Mouse (Mus musculus): ENCODE data around the gene Hes7. TPM values are rescaled to one million over a fixed set of nuclear protein-coding genes. Genes with fewer than 3 reads are reported as not detected.
A peak's percentile ranks its signal among the peaks of the same experiment; 100 is the strongest.

The Hes7 gene
- polyA plus RNA-seq, 1 experiment, result 7.5 TPM

DNA sequence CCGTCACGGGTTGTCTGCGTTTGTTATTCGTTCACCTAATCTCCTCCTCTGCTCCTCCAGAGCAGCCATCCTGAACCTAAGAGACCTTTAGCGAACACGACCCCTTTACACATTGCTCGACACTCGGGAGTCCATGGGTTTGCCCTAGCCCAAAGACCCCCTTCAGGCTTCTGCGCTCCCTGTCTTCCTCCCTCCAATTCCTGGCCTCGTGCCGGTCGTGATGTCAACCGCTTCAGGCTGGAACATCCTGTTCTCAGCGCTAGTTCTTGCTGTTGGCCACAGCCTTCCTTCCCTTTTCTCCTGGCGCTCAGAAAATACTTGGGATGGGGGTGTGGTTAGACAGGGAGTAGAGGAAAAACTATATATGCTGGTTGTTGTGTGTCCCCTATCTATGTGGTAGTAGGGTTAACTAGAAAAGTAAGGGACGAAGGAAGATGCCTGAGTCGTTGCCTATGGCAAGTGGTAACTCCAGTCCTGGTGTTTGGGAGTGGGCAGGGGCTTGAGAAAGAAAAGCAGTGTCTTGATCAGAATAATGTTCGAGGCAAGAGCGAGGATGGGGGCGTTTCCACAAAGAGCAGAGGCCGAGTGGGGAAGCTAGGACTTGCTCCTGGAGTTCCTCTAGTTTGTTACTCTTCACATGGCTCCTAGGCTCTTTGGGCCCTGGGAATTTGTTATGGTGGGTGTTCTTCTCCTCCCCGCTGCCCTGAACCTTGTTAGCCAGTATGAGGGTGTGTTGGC is 20.9 kb upstream of the Hes7 start:
- H3K4me1 ChIP-seq, result peaks cover 93% of the 10 kb centered on the region
- no peaks in the 10 kb centered on the region for H3K27me3 ChIP-seq (replicated peaks)
- peaks cover 44% of the 10 kb centered on the region for H3K36me3 ChIP-seq (replicated peaks; ENCODE audit: low read length)
- H3K9me3 ChIP-seq, result no peaks in the 10 kb centered on the region
- TF ChIP-seq GATA1 (IDR thresholded peaks at IDR 0.05; ENCODE audit: borderline replicate concordance, low read length) (no peak), FLI1 (IDR thresholded peaks at IDR 0.05; ENCODE audit: low read length) (no peak)
- peak overlapping the region; percentile 93 for H3K4me3 ChIP-seq (replicated peaks)

DNA sequence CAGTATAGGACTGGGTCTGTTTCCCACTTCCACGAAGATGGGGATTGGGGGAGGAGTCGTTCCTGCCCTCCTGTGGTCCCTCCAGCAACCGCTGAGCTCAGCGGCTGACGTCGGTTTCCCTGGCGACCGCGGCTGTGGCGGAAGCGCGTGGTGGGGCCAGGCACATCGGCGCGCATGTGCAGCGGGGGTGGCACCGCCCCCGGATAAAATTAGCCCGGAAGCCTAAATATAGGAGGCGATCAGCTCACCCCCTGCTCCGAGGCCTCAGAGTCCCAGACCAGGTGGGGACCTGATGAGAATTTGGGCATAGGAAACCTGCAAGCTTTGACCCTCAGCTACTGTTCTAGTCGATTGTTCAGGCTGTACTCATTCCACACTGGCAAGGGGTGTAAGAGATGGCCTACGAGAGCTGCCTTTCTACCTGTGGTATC is 20.3 kb upstream of the Hes7 start:
- TF ChIP-seq GATA1 (IDR thresholded peaks at IDR 0.05; ENCODE audit: borderline replicate concordance, low read length), result no peak
- peak; percentile 24; the same call in 1 of the 2 replicates for TF ChIP-seq FLI1 (IDR thresholded peaks at IDR 0.05; ENCODE audit: low read length)
- Histone ChIP-seq H3K27me3 (replicated peaks) (no peaks in the 10 kb centered on the region), H3K36me3 (replicated peaks; ENCODE audit: low read length) (peaks cover 49% of the 10 kb centered on the region), H3K4me1 (peaks cover 96% of the 10 kb centered on the region), H3K9me3 (no peaks in the 10 kb centered on the region), H3K4me3 (replicated peaks) (peak overlapping the region; percentile 93)

- Histone ChIP-seq H3K4me1 (peaks cover 96% of the 10 kb centered on the region), H3K36me3 (replicated peaks; ENCODE audit: low read length) (peaks cover 58% of the 10 kb centered on the region), H3K9me3 (no peaks in the 10 kb centered on the region), H3K4me3 (replicated peaks) (peak overlapping the region; percentile 93), H3K27me3 (replicated peaks) (no peaks in the 10 kb centered on the region)
- TF ChIP-seq FLI1 (IDR thresholded peaks at IDR 0.05; ENCODE audit: low read length) (no peak), GATA1 (IDR thresholded peaks at IDR 0.05; ENCODE audit: borderline replicate concordance, low read length) (no peak)
These were observed 19.4 kb upstream of the Hes7 start for GRCm38 (mm10) chr11:69100639-69101360.

DNA sequence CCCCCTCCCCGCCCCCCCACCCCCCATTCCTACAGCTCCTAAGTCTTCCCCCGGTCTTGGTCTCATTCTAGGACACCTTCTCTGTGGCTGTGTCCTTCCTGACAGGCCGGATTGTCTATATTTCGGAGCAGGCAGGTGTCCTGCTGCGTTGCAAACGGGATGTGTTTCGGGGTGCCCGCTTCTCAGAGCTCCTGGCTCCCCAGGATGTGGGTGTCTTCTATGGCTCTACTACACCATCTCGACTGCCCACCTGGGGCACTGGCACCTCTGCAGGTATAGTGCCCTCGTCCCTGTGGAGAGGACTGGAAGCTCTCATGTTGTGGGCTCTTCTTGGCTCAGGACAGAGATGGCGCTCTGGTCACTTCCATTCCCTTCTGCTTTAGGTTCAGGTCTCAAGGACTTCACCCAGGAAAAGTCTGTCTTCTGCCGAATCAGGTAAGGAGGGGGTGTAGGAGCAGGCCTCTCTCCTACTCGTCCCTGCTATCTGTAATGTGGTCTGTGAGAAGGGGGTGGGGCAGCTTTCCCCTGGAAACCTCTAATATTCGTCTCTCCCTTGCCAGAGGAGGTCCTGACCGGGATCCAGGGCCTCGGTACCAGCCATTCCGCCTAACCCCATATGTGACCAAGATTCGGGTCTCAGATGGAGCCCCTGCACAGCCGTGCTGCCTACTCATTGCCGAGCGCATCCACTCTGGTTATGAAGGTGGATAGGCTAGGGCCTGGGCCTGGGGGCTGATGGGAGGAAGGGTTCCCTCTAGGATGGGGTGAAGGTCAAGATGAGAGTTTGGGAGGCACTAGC is 18.4 kb upstream of the Hes7 start:
- peaks cover 94% of the 10 kb centered on the region for H3K4me1 ChIP-seq
- H3K4me3 ChIP-seq (replicated peaks), result peak overlapping the region; percentile 67
- H3K9me3 ChIP-seq, result no peaks in the 10 kb centered on the region
- H3K27me3 ChIP-seq (replicated peaks), result no peaks in the 10 kb centered on the region
- TF ChIP-seq GATA1 (IDR thresholded peaks at IDR 0.05; ENCODE audit: borderline replicate concordance, low read length), result no peak
- TF ChIP-seq FLI1 (IDR thresholded peaks at IDR 0.05; ENCODE audit: low read length), result no peak
- H3K36me3 ChIP-seq (replicated peaks; ENCODE audit: low read length), result peaks cover 68% of the 10 kb centered on the region

DNA sequence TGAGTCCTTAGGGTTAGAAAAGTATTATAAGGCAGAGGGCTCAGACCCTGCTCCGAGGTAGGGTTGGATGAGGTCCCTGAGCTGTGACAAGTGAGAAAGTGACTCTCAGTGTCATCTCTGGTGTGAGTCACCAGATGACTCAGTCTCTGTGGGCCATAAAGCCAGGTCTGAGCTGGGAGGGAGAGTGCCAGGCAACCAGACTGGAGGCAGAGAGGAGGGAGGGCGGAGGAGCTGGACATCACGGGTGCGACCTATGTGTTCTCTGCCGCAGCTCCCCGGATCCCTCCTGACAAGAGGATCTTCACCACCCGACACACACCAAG is 17.8 kb upstream of the Hes7 start:
- H3K4me3 ChIP-seq (replicated peaks), result peak overlapping the region; percentile 67
- H3K36me3 ChIP-seq (replicated peaks; ENCODE audit: low read length), result peaks cover 74% of the 10 kb centered on the region
- H3K9me3 ChIP-seq, result no peaks in the 10 kb centered on the region
- TF ChIP-seq GATA1 (IDR thresholded peaks at IDR 0.05; ENCODE audit: borderline replicate concordance, low read length) (no peak), FLI1 (IDR thresholded peaks at IDR 0.05; ENCODE audit: low read length) (no peak)
- no peaks in the 10 kb centered on the region for H3K27me3 ChIP-seq (replicated peaks)
- H3K4me1 ChIP-seq, result peaks cover 92% of the 10 kb centered on the region

DNA sequence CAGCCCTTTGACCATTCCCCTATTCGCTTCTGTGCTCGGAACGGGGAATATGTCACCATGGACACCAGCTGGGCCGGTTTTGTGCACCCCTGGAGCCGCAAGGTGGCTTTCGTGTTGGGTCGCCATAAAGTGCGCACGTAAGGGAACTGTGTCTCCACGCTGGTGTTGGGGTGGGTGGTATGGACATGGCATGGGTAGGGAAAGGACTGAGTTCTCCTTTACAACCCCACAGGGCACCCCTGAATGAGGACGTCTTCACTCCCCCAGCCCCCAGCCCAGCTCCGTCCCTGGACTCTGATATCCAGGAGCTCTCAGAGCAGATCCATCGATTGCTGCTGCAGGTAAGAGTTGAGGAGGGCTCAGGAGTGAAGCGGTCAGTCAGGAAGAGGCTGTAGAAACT is 17.1 kb upstream of the Hes7 start:
- H3K27me3 ChIP-seq (replicated peaks), result no peaks in the 10 kb centered on the region
- no peak for TF ChIP-seq FLI1 (IDR thresholded peaks at IDR 0.05; ENCODE audit: low read length)
- no peak for TF ChIP-seq GATA1 (IDR thresholded peaks at IDR 0.05; ENCODE audit: borderline replicate concordance, low read length)
- H3K4me1 ChIP-seq, result peaks cover 90% of the 10 kb centered on the region
- no peak overlapping the region for H3K4me3 ChIP-seq (replicated peaks)
- H3K36me3 ChIP-seq (replicated peaks; ENCODE audit: low read length), result peaks cover 81% of the 10 kb centered on the region
- H3K9me3 ChIP-seq, result no peaks in the 10 kb centered on the region

DNA sequence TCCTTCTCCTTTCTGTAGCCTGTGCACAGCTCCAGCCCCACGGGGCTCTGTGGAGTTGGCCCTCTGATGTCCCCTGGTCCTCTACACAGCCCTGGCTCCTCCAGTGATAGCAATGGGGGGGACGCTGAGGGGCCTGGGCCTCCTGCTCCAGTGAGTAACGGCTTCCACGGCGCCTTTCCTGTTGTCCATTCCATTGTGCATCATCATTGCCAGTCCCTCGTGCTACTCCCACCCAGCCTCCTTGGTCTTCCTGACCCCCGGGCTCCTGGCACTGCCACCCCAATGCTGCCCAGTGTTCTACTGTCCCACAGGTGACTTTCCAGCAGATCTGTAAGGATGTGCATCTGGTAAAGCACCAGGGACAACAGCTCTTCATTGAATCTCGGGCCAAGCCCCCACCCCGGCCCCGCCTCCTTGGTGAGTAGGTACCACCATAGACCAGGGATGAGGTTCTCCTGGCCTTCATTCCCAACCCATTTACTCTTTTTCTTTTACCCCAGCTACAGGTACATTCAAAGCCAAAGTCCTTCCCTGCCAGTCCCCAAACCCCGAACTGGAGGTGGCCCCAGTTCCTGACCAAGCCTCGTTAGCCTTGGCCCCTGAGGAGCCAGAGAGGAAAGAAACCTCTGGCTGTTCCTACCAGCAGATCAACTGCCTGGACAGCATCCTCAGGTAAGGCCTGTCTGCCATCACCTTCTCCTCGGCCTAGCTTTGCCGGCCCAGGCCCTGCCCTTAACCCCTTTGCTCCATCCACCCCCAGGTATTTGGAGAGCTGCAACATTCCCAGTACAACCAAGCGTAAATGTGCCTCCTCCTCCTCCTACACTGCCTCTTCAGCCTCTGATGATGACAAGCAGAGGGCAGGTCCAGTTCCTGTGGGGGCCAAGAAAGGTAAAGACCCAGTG is 16.4 kb upstream of the Hes7 start:
- Histone ChIP-seq H3K27me3 (replicated peaks) (no peaks in the 10 kb centered on the region), H3K9me3 (no peaks in the 10 kb centered on the region), H3K36me3 (replicated peaks; ENCODE audit: low read length) (peaks cover 88% of the 10 kb centered on the region), H3K4me3 (replicated peaks) (no peak overlapping the region), H3K4me1 (peaks cover 85% of the 10 kb centered on the region)
- TF ChIP-seq GATA1 (IDR thresholded peaks at IDR 0.05; ENCODE audit: borderline replicate concordance, low read length) (no peak), FLI1 (IDR thresholded peaks at IDR 0.05; ENCODE audit: low read length) (no peak)

DNA sequence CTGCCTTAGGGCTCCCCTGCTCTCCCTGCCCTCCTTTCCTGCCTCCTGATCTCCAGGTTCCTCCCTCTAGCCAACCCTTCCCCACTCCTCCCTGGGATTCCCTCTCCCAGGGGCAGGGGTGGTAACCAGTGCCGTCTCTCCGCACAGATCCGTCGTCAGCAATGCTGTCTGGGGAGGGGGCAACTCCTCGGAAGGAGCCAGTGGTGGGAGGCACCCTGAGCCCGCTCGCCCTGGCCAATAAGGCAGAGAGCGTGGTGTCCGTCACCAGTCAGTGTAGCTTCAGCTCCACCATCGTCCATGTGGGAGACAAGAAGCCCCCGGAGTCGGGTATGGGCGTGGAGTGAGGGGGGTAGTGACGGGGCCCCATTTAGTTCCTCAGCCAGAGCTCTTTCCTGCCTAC is 15.7 kb upstream of the Hes7 start:
- Histone ChIP-seq H3K4me3 (replicated peaks) (peak overlapping the region; percentile 25), H3K9me3 (no peaks in the 10 kb centered on the region), H3K4me1 (peaks cover 85% of the 10 kb centered on the region), H3K36me3 (replicated peaks; ENCODE audit: low read length) (peaks cover 95% of the 10 kb centered on the region), H3K27me3 (replicated peaks) (no peaks in the 10 kb centered on the region)
- no peak for TF ChIP-seq FLI1 (IDR thresholded peaks at IDR 0.05; ENCODE audit: low read length)
- TF ChIP-seq GATA1 (IDR thresholded peaks at IDR 0.05; ENCODE audit: borderline replicate concordance, low read length), result no peak

- no peak overlapping the region for H3K4me3 ChIP-seq (replicated peaks)
- no peaks in the 10 kb centered on the region for H3K9me3 ChIP-seq
- TF ChIP-seq GATA1 (IDR thresholded peaks at IDR 0.05; ENCODE audit: borderline replicate concordance, low read length) (no peak), FLI1 (IDR thresholded peaks at IDR 0.05; ENCODE audit: low read length) (no peak)
- H3K36me3 ChIP-seq (replicated peaks; ENCODE audit: low read length), result peaks cover 98% of the 10 kb centered on the region
- H3K4me1 ChIP-seq, result peaks cover 85% of the 10 kb centered on the region
- no peaks in the 10 kb centered on the region for H3K27me3 ChIP-seq (replicated peaks)
These were observed 15.0 kb upstream of the Hes7 start for GRCm38 (mm10) chr11:69105227-69105626.

All from megakaryocyte, embryonic 14.5 days (primary cell).